Mouse (Mus musculus): ENCODE measurements at regions not wholly inside any gene's neighbourhood (a gene's known extent, or its start where the extent isn't known, plus 50 kb on each side); places are given as distances from the start of the nearest gene placed in this dataset.
A peak's percentile ranks its signal among the peaks of the same experiment; 100 is the strongest.

DNA sequence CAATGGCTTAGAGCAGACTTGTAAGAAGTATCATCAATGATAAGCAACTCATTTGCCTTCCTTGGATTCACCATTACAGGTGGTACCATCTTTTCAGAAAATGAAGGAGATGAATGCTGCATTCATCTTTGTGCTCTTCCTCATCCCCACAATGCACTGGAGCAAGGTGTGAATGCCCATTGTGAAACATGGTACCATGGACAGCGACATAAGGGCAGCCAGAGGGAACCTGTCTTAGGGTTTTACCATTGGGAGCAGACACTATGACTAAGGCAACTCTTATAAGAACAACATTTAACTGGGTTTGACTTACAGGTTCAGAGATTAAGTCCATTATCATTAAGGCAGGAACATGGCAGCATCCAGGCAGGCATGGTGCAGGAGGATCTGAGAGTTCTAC, 60.1 kb upstream of the Kcnj6 start:
- H3K27me3 ChIP-seq (ENCODE audit: control insufficient read depth, insufficient read depth, low read length), result no peaks in the 10 kb centered on the region
- no peak overlapping the region for H3K4me3 ChIP-seq (ENCODE audit: low read length)
- H3K4me1 ChIP-seq (ENCODE audit: control insufficient read depth, insufficient read depth, low read length), result no peaks in the 10 kb centered on the region
- WGBS, result 19% methylated on average over 1 of the region's 1 CpGs
- no peak for ATAC-seq (replicated peaks; ENCODE audit: extremely low read depth, insufficient read depth, low FRiP score)
- no peak overlapping the region for H3K27ac ChIP-seq (ENCODE audit: low read length)
- no peak overlapping the region for H3K4me2 ChIP-seq (ENCODE audit: low read depth, low read length)
- no peak overlapping the region for H3K9ac ChIP-seq (ENCODE audit: low read length)
- no peaks in the 10 kb centered on the region for H3K36me3 ChIP-seq (ENCODE audit: control insufficient read depth, insufficient read depth)
- peaks cover 3% of the 10 kb centered on the region; the same call in 1 of the 2 replicates for H3K9me3 ChIP-seq (replicated peaks; ENCODE audit: control insufficient read depth, low read length)

DNA sequence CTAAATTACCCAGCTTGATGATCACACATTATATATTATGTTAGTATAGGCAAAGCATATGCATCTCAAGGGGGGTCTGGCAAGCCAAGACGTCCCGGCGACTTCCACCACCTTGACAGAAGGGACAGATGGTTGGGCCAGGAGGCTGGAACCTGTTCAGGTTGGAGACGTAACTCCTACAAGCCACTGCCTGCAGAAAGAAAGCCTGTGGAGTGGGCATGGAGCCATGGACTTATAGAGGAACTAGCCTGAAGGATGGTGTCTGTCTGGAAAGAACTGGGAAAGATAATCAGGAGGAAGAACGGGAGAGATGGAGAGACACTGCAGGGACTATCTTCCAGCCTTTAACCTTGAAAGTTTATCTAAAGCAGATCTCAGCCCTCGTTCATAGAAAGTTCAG, 66.9 kb upstream of the Kcnj6 start:
- Histone ChIP-seq H3K36me3 (ENCODE audit: control insufficient read depth, insufficient read depth) (no peaks in the 10 kb centered on the region), H3K4me3 (ENCODE audit: low read length) (no peak overlapping the region), H3K4me2 (ENCODE audit: low read depth, low read length) (no peak overlapping the region), H3K27me3 (ENCODE audit: control insufficient read depth, insufficient read depth, low read length) (no peaks in the 10 kb centered on the region), H3K27ac (ENCODE audit: low read length) (no peak overlapping the region), H3K4me1 (ENCODE audit: control insufficient read depth, insufficient read depth, low read length) (no peaks in the 10 kb centered on the region), H3K9me3 (replicated peaks; ENCODE audit: control insufficient read depth, low read length) (0 out of 2 replicates have a peak, but pooled peaks cover 2% of the 10 kb centered on the region), H3K9ac (ENCODE audit: low read length) (no peak overlapping the region)
- WGBS, result 82% methylated on average over 6 of the region's 6 CpGs
- no peak for ATAC-seq (replicated peaks; ENCODE audit: extremely low read depth, insufficient read depth, low FRiP score)

DNA sequence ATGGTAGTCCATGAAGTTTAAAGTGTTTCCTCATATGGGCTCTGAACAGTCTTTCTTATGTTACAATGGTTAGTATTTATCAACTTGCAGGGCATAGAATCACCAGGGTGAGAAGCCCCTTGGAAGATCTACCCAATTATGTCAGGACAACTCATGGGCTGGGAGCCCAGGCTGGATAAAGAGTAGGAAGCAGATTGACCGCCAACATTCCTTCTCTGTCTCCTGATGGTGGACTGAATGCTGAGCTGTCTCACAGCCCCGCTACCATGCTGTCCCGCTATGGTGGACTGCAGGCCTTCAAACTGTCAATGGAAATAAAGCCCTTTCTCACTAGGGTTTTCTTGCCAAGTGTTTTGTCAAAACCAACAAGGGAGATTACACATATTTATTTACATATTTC, 69.2 kb upstream of the Kcnj6 start:
- H3K4me3 ChIP-seq (ENCODE audit: low read length), result no peak overlapping the region
- no peak overlapping the region for H3K4me2 ChIP-seq (ENCODE audit: low read depth, low read length)
- no peak overlapping the region for H3K9ac ChIP-seq (ENCODE audit: low read length)
- no peaks in the 10 kb centered on the region for H3K4me1 ChIP-seq (ENCODE audit: control insufficient read depth, insufficient read depth, low read length)
- WGBS, result 84% methylated on average over 3 of the region's 3 CpGs
- no peak overlapping the region for H3K27ac ChIP-seq (ENCODE audit: low read length)
- no peaks in the 10 kb centered on the region for H3K27me3 ChIP-seq (ENCODE audit: control insufficient read depth, insufficient read depth, low read length)
- no peak for ATAC-seq (replicated peaks; ENCODE audit: extremely low read depth, insufficient read depth, low FRiP score)
- H3K36me3 ChIP-seq (ENCODE audit: control insufficient read depth, insufficient read depth), result no peaks in the 10 kb centered on the region
- H3K9me3 ChIP-seq (replicated peaks; ENCODE audit: control insufficient read depth, low read length), result no peaks in the 10 kb centered on the region

- Histone ChIP-seq H3K27me3 (ENCODE audit: control insufficient read depth, insufficient read depth, low read length) (no peaks in the 10 kb centered on the region), H3K36me3 (ENCODE audit: control insufficient read depth, insufficient read depth) (no peaks in the 10 kb centered on the region), H3K9me3 (replicated peaks; ENCODE audit: control insufficient read depth, low read length) (no peaks in the 10 kb centered on the region), H3K4me1 (ENCODE audit: control insufficient read depth, insufficient read depth, low read length) (no peaks in the 10 kb centered on the region), H3K4me2 (ENCODE audit: low read depth, low read length) (no peak overlapping the region), H3K27ac (ENCODE audit: low read length) (no peak overlapping the region), H3K4me3 (ENCODE audit: low read length) (no peak overlapping the region), H3K9ac (ENCODE audit: low read length) (no peak overlapping the region)
- 62% methylated on average over 6 of the region's 6 CpGs for WGBS
- no peak for ATAC-seq (replicated peaks; ENCODE audit: extremely low read depth, insufficient read depth, low FRiP score)
Observed at GRCm38 (mm10) chr16:95092471-95093221, 95.1 kb upstream of the Kcnj6 start.

DNA sequence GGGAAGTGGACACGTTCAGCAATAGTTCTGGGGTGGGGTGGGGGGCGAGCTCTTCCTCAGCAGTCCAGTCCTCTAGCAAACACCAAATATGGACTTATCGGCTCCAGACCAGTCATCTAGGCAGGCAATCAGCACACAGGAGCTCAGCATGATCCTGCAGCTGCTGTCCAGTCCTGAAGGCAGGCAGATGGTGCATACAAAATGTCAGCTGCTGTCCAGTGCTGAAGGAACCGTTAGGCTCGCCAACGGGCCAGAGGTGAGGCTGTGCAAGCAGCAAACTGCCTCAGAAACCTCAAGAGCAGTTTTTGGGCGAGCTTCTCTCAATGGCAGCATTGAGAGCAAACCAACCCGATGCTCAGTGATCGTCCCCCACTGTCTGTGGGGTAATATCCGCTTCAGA, 96.3 kb upstream of the Kcnj6 start:
- no peaks in the 10 kb centered on the region for H3K4me1 ChIP-seq (ENCODE audit: control insufficient read depth, insufficient read depth, low read length)
- H3K27ac ChIP-seq (ENCODE audit: low read length), result no peak overlapping the region
- H3K4me3 ChIP-seq (ENCODE audit: low read length), result no peak overlapping the region
- no peak overlapping the region for H3K9ac ChIP-seq (ENCODE audit: low read length)
- no peaks in the 10 kb centered on the region for H3K36me3 ChIP-seq (ENCODE audit: control insufficient read depth, insufficient read depth)
- no peaks in the 10 kb centered on the region for H3K27me3 ChIP-seq (ENCODE audit: control insufficient read depth, insufficient read depth, low read length)
- 18% methylated on average over 10 of the region's 10 CpGs for WGBS
- ATAC-seq (replicated peaks; ENCODE audit: extremely low read depth, insufficient read depth, low FRiP score), result 0 out of 2 replicates have a peak, but pooled peaks have one; percentile 45
- H3K9me3 ChIP-seq (replicated peaks; ENCODE audit: control insufficient read depth, low read length), result no peaks in the 10 kb centered on the region
- H3K4me2 ChIP-seq (ENCODE audit: low read depth, low read length), result no peak overlapping the region

GRCm38 (mm10) chr16:95100954-95101353, 103.5 kb upstream of the Kcnj6 start:
- no peak overlapping the region for H3K27ac ChIP-seq (ENCODE audit: low read length)
- H3K27me3 ChIP-seq (ENCODE audit: control insufficient read depth, insufficient read depth, low read length), result no peaks in the 10 kb centered on the region
- no peak for ATAC-seq (replicated peaks; ENCODE audit: extremely low read depth, insufficient read depth, low FRiP score)
- H3K4me1 ChIP-seq (ENCODE audit: control insufficient read depth, insufficient read depth, low read length), result no peaks in the 10 kb centered on the region
- no peaks in the 10 kb centered on the region for H3K36me3 ChIP-seq (ENCODE audit: control insufficient read depth, insufficient read depth)
- H3K4me3 ChIP-seq (ENCODE audit: low read length), result no peak overlapping the region
- 67% methylated on average over 9 of the region's 9 CpGs for WGBS
- H3K4me2 ChIP-seq (ENCODE audit: low read depth, low read length), result no peak overlapping the region
- H3K9me3 ChIP-seq (replicated peaks; ENCODE audit: control insufficient read depth, low read length), result no peaks in the 10 kb centered on the region
- H3K9ac ChIP-seq (ENCODE audit: low read length), result no peak overlapping the region

GRCm38 (mm10) chr16:95117531-95117930, 120.0 kb upstream of the Kcnj6 start:
- H3K9ac ChIP-seq (ENCODE audit: low read length), result no peak overlapping the region
- no peak overlapping the region for H3K27ac ChIP-seq (ENCODE audit: low read length)
- H3K4me3 ChIP-seq (ENCODE audit: low read length), result no peak overlapping the region
- ATAC-seq (replicated peaks; ENCODE audit: extremely low read depth, insufficient read depth, low FRiP score), result no peak
- H3K4me1 ChIP-seq (ENCODE audit: control insufficient read depth, insufficient read depth, low read length), result no peaks in the 10 kb centered on the region
- no peak overlapping the region for H3K4me2 ChIP-seq (ENCODE audit: low read depth, low read length)
- 19% methylated on average over 8 of the region's 8 CpGs for WGBS
- H3K27me3 ChIP-seq (ENCODE audit: control insufficient read depth, insufficient read depth, low read length), result no peaks in the 10 kb centered on the region
- H3K9me3 ChIP-seq (replicated peaks; ENCODE audit: control insufficient read depth, low read length), result no peaks in the 10 kb centered on the region
- no peaks in the 10 kb centered on the region for H3K36me3 ChIP-seq (ENCODE audit: control insufficient read depth, insufficient read depth)

- Histone ChIP-seq H3K27me3 (ENCODE audit: control insufficient read depth, insufficient read depth, low read length) (no peaks in the 10 kb centered on the region), H3K4me3 (ENCODE audit: low read length) (no peak overlapping the region), H3K36me3 (ENCODE audit: control insufficient read depth, insufficient read depth) (no peaks in the 10 kb centered on the region), H3K9me3 (replicated peaks; ENCODE audit: control insufficient read depth, low read length) (no peaks in the 10 kb centered on the region), H3K4me1 (ENCODE audit: control insufficient read depth, insufficient read depth, low read length) (no peaks in the 10 kb centered on the region), H3K4me2 (ENCODE audit: low read depth, low read length) (no peak overlapping the region), H3K9ac (ENCODE audit: low read length) (no peak overlapping the region), H3K27ac (ENCODE audit: low read length) (no peak overlapping the region)
- ATAC-seq (replicated peaks; ENCODE audit: extremely low read depth, insufficient read depth, low FRiP score), result no peak
- WGBS, result 38% methylated on average over 4 of the region's 4 CpGs
Observed at GRCm38 (mm10) chr16:95119293-95119692, 121.8 kb upstream of the Kcnj6 start.

GRCm38 (mm10) chr16:95122048-95122447, 124.5 kb upstream of the Kcnj6 start:
- Histone ChIP-seq H3K9ac (ENCODE audit: low read length) (no peak overlapping the region), H3K9me3 (replicated peaks; ENCODE audit: control insufficient read depth, low read length) (no peaks in the 10 kb centered on the region), H3K4me3 (ENCODE audit: low read length) (no peak overlapping the region), H3K27me3 (ENCODE audit: control insufficient read depth, insufficient read depth, low read length) (no peaks in the 10 kb centered on the region), H3K27ac (ENCODE audit: low read length) (no peak overlapping the region), H3K4me2 (ENCODE audit: low read depth, low read length) (no peak overlapping the region), H3K4me1 (ENCODE audit: control insufficient read depth, insufficient read depth, low read length) (no peaks in the 10 kb centered on the region), H3K36me3 (ENCODE audit: control insufficient read depth, insufficient read depth) (no peaks in the 10 kb centered on the region)
- no peak for ATAC-seq (replicated peaks; ENCODE audit: extremely low read depth, insufficient read depth, low FRiP score)
- WGBS, result 56% methylated on average over 7 of the region's 7 CpGs
